Mouse (Mus musculus): ENCODE data around the gene Dip2b.
"Not testable (repeated sequence)": the region's sequence is repeated elsewhere in the genome, so short reads cannot be mapped to it uniquely, and the experiment has no call there.

Dip2b gene

GRCm38 (mm10) chr15:100227663-100228534 lies 189.4 kb downstream of the Dip2b start, which contains the start of gene Atf1:
Atf1 (plus strand) TSS chr15:100227819.
- peak; percentile 91 for DNase-seq

GRCm38 (mm10) chr15:100228535-100229336 lies 190.3 kb downstream of the Dip2b start:
- peak; percentile 38 for DNase-seq

- peak; percentile 35 for DNase-seq
Observed at GRCm38 (mm10) chr15:100230655-100231054, 192.2 kb downstream of the Dip2b start.

- DNase-seq, result peak; percentile 36
Observed at GRCm38 (mm10) chr15:100231616-100232525, 193.4 kb downstream of the Dip2b start.

- DNase-seq, result no peak
Observed at GRCm38 (mm10) chr15:100235208-100235965, 196.9 kb downstream of the Dip2b start.

- no peak for DNase-seq
Observed at GRCm38 (mm10) chr15:100236952-100237351, 198.5 kb downstream of the Dip2b start.

- DNase-seq, result no peak
Observed at GRCm38 (mm10) chr15:100241780-100242179, 203.3 kb downstream of the Dip2b start.

GRCm38 (mm10) chr15:100245951-100246350 lies 207.5 kb downstream of the Dip2b start:
- no peak for DNase-seq

- DNase-seq, result no peak
Observed at GRCm38 (mm10) chr15:100247296-100247695, 208.8 kb downstream of the Dip2b start.

- no peak for DNase-seq
Observed at GRCm38 (mm10) chr15:100248665-100249433, 210.4 kb downstream of the Dip2b start.

GRCm38 (mm10) chr15:100251153-100251780 lies 212.8 kb downstream of the Dip2b start:
- DNase-seq, result peak; percentile 19

GRCm38 (mm10) chr15:100256386-100256785 lies 217.9 kb downstream of the Dip2b start:
- no peak for DNase-seq

- no peak for DNase-seq
Observed at GRCm38 (mm10) chr15:100257305-100257704, 218.8 kb downstream of the Dip2b start.

- no peak for DNase-seq
Observed at GRCm38 (mm10) chr15:100258646-100259425, 220.4 kb downstream of the Dip2b start.

- DNase-seq, result not testable (repeated sequence)
Observed at GRCm38 (mm10) chr15:100260351-100260750, 221.9 kb downstream of the Dip2b start.

GRCm38 (mm10) chr15:100263246-100263905 lies 224.9 kb downstream of the Dip2b start:
- DNase-seq, result peak; percentile 42

GRCm38 (mm10) chr15:100265586-100266325 lies 227.3 kb downstream of the Dip2b start:
- DNase-seq, result no peak

- DNase-seq, result no peak
Observed at GRCm38 (mm10) chr15:100268916-100269315, 230.5 kb downstream of the Dip2b start.
